Mouse (Mus musculus) E14TG2a.4 (cell line): ENCODE data around the gene Castor2.

Experiments used
- H3K27me3 ChIP-seq: 2 replicates; pipeline ENCODE4 v1.6.1; 2014; ENCODE audit warnings: low read length, control low read depth; ENCODE audit not compliant: insufficient read depth
- H3K36me3 ChIP-seq: 2 replicates; pipeline ENCODE4 v1.6.1; 2014; ENCODE audit warnings: low read length, control low read depth; ENCODE audit not compliant: insufficient read depth
- H3K4me1 ChIP-seq: replicated peaks from 2 replicates; pipeline ENCODE4 v1.6.1; 2014; ENCODE audit warnings: low read depth, low read length, control low read depth
- H3K4me3 ChIP-seq: replicated peaks from 2 replicates; pipeline ENCODE4 v1.5.1; 2014; ENCODE audit warnings: mild to moderate bottlenecking, low read length
- H3K9me3 ChIP-seq: 2 replicates; pipeline ENCODE4 v1.6.1; 2014; ENCODE audit warnings: low read length, control low read depth
- CTCF ChIP-seq: conservative IDR thresholded peaks from 2 replicates; pipeline ENCODE4 v1.5.1; 2014; ENCODE audit warnings: low read length
- NANOG ChIP-seq: IDR thresholded peaks from 2 replicates; pipeline ENCODE4 v1.6.1; 2014; ENCODE audit warnings: borderline replicate concordance, low read length, mixed read lengths
- POU5F1 ChIP-seq: IDR thresholded peaks from 2 replicates; pipeline ENCODE4 v1.6.1; 2014; ENCODE audit warnings: low read length, borderline replicate concordance

Gene Castor2

DNA sequence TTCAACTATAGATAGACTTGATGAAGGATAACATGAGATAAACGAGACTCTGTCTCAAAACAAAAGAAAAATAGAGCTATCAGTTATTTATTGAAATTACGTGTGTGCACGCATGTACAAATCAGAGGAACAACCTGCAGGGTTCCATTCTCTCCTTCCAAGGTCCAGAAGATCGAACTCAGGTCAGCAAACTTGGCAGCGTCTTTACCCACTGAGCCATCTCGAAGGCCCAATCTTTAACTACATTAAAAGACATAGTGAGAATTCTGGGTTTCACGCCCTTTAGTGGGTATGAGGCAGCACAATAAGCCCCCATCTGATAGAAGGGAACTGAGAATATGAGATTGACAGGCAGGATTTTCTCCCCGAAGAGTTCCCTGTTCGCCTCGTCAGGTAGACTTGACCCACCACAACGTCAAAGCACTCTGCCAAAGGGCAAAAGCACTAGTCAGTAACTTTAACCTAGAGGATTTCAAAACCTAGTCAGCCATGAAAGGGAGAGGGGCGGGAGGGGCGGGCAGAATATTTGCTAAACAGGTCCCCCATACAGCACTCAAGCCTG lies 1.1 kb upstream of the Castor2 start:
- H3K4me3 ChIP-seq, result peak overlapping the region; percentile 89
- H3K9me3 ChIP-seq, result no peaks in the 10 kb centered on the region
- H3K4me1 ChIP-seq, result peaks cover 36% of the 10 kb centered on the region
- H3K27me3 ChIP-seq, result peaks cover 22% of the 10 kb centered on the region; the same call in 1 of the 2 replicates
- no peaks in the 10 kb centered on the region for H3K36me3 ChIP-seq
- TF ChIP-seq NANOG (no peak), CTCF (no peak), POU5F1 (no peak)

DNA sequence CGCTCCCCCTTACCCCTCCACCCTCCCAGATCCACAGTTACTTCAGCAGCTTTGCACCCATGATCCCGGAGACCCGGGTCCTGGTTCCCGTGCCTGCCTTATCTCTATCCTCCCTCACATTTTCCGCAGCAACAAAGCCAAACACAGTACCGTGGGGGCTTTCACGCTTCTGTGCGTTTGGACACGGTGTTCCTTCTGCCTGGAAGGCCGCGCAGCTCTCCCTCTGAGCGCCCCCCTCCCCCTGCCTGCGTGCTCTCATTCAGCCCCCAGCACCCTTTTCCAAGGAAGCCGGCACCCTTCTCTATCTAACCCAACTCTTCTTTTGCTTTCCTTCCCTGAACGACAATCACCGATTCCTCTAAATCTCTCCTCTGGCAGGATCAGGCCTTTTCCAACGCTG lies 535 bp upstream of the Castor2 start:
- peaks cover 17% of the 10 kb centered on the region; the same call in 1 of the 2 replicates for H3K27me3 ChIP-seq
- peak overlapping the region; percentile 89 for H3K4me3 ChIP-seq
- no peaks in the 10 kb centered on the region for H3K36me3 ChIP-seq
- TF ChIP-seq CTCF (no peak), NANOG (no peak), POU5F1 (no peak)
- H3K4me1 ChIP-seq, result peaks cover 39% of the 10 kb centered on the region
- H3K9me3 ChIP-seq, result no peaks in the 10 kb centered on the region

DNA sequence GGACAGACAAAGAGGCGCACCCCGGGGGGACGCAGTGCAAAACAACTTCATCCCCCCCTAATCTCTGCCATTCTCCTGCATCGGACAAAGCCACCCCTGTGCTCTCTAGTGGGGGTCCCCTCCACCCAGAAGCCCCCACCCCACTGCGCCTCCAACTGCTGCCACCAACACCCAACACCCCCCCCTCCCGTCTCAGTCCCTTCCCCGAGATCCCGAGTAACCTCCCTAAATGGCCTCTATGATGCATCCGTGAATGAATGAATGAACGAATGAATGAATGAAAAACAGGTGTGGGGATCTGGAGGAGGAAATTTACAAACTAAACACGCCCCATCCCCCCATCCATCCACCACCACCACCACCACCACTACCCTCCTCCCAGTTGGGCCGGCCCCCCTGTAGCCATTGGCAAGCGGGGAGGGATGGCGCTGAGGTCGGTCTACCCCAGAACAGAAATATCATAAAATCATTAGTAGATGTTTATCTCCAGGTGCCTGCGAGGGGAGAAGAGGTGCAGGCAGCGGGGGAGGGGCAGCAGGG lies 791 bp downstream of the Castor2 start:
- Histone ChIP-seq H3K9me3 (0 out of 2 replicates have a peak, but pooled peaks cover 3% of the 10 kb centered on the region), H3K27me3 (peaks cover 16% of the 10 kb centered on the region; the same call in 1 of the 2 replicates), H3K36me3 (no peaks in the 10 kb centered on the region), H3K4me1 (peaks cover 39% of the 10 kb centered on the region), H3K4me3 (peak overlapping the region; percentile 89)
- TF ChIP-seq CTCF, result no peak
- TF ChIP-seq NANOG, result no peak
- TF ChIP-seq POU5F1, result no peak

DNA sequence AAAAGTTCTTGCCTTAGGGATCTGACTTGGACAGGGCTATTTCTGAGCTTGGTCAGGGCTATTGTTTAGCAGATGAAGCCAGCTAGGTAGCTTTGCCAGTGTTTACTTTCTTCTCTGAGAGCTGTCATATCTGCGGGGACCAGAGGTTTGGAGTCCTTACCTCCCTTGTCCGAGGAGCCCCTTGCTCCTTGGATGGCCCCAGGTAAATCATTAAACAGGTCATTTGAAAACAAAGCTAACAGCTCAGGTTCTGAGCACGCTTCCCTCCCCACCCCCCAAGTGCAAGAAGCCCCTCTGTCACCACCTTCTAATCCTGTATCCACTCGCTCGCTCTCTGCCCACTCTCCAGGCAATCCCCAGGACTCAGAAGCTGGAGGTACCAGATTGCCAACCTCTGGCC lies 1.8 kb downstream of the Castor2 start:
- H3K9me3 ChIP-seq, result 0 out of 2 replicates have a peak, but pooled peaks cover 3% of the 10 kb centered on the region
- no peaks in the 10 kb centered on the region for H3K36me3 ChIP-seq
- H3K4me3 ChIP-seq, result no peak overlapping the region
- TF ChIP-seq NANOG (no peak), CTCF (no peak), POU5F1 (no peak)
- H3K4me1 ChIP-seq, result peaks cover 39% of the 10 kb centered on the region
- peaks cover 14% of the 10 kb centered on the region; the same call in 1 of the 2 replicates for H3K27me3 ChIP-seq

DNA sequence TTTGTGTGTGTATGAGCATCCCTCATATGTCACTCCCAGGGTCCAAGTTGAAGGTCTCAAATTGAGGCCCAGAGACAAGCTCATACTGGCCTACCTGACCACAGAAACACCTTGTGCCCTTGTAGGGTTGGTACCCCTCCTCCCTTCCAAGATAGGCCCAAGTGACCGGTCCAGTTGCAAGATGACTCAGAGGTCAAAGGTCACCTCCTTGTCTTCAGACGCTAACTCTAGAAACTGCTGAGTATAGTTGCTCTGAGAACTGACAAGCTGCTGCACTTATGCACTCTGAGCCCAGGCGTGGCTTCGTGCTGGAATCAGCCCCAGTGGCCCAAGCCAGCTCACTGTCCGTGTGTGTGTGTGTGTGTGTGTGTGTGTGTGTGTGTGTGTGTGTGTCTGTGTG lies 2.4 kb downstream of the Castor2 start:
- TF ChIP-seq POU5F1, result no peak
- TF ChIP-seq NANOG, result no peak
- no peak for TF ChIP-seq CTCF
- Histone ChIP-seq H3K36me3 (no peaks in the 10 kb centered on the region), H3K4me3 (no peak overlapping the region), H3K9me3 (0 out of 2 replicates have a peak, but pooled peaks cover 3% of the 10 kb centered on the region), H3K4me1 (peaks cover 39% of the 10 kb centered on the region), H3K27me3 (peaks cover 13% of the 10 kb centered on the region; the same call in 1 of the 2 replicates)

DNA sequence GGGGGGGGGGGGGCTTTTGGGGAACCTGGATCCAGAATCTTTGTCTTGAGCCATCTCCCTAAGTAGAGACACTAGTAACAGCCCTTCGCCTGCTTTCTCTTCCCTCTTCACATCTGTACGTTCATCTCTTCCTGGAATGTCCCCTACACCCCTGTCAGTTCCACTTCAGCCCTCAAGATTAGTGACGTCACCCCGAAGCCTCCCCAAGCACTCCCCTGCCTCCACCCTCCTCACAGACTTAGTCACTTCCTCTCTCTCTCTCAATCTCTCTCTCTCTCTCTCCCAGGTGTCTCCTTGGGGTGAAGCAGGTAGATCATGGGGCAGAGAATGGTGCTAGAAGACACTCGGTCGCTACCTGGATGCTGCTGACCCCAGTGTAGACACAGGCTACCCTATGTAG lies 3.2 kb downstream of the Castor2 start:
- H3K27me3 ChIP-seq, result peaks cover 6% of the 10 kb centered on the region; the same call in 1 of the 2 replicates
- H3K36me3 ChIP-seq, result no peaks in the 10 kb centered on the region
- 0 out of 2 replicates have a peak, but pooled peaks cover 3% of the 10 kb centered on the region for H3K9me3 ChIP-seq
- H3K4me1 ChIP-seq, result peaks cover 39% of the 10 kb centered on the region
- no peak for TF ChIP-seq POU5F1
- TF ChIP-seq NANOG, result no peak
- TF ChIP-seq CTCF, result no peak
- no peak overlapping the region for H3K4me3 ChIP-seq

DNA sequence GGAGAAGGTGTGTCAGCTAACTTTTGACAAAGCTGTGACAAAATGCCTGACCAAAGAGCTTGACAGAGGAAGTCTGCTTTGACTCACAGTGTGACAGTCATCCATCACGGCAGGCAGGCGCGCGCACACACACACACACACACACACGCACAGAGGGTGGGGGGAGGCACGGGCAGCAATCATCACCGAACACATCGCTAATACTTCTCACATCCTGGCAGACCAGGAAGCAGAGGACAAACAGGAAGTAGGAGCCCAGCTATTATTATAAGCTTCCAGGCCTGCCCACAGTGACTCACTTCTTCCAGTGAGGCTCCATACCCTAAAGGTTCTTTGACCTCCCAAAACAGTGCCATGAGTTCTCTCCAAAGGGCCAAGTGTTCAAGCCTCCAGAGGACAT lies 6.3 kb downstream of the Castor2 start:
- H3K36me3 ChIP-seq, result no peaks in the 10 kb centered on the region
- no peaks in the 10 kb centered on the region for H3K27me3 ChIP-seq
- peaks cover 22% of the 10 kb centered on the region for H3K4me1 ChIP-seq
- no peak for TF ChIP-seq POU5F1
- no peak for TF ChIP-seq NANOG
- TF ChIP-seq CTCF, result no peak
- H3K9me3 ChIP-seq, result 0 out of 2 replicates have a peak, but pooled peaks cover 3% of the 10 kb centered on the region
- H3K4me3 ChIP-seq, result no peak overlapping the region

DNA sequence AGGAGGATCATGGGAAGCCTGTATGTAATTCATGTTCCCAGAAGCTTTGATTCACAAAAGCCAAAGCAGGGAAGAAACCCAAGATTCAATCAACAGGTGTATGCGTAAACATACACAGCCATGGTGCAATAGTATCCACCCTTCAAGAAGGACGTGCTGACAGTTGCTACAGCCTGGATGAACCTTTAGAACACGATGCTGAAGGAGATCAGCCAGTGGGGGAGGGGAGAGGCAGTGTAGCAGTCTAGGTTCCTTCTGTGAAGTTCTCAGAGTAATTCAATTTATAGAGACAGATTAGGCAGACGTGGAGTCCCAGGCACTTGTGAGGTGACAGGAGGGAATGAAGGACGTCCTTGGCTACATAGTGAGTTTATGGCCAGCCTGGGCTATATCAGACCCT lies 15.5 kb downstream of the Castor2 start:
- TF ChIP-seq POU5F1 (no peak), CTCF (no peak), NANOG (no peak)
- peaks cover 23% of the 10 kb centered on the region for H3K4me1 ChIP-seq
- H3K36me3 ChIP-seq, result no peaks in the 10 kb centered on the region
- no peak overlapping the region for H3K4me3 ChIP-seq
- peaks cover 8% of the 10 kb centered on the region for H3K9me3 ChIP-seq
- no peaks in the 10 kb centered on the region for H3K27me3 ChIP-seq
